Mouse (Mus musculus) liver, postnatal 0 days (tissue): ENCODE results near the gene Fbxo31. TPM values are rescaled to one million over a fixed set of nuclear protein-coding genes. Genes with fewer than 3 reads are reported as not detected.

Experiments used
- ATAC-seq: fragments of 200-750 bp; cut with Nextera tagmentation; 2 replicates; pipeline ENCODE4 v1.8.0; 2017; ENCODE audit warnings: mild to moderate bottlenecking, moderate library complexity
- DNase-seq: peaks from one replicate; pipeline ENCODE4 v3.0.0-alpha.2; 2016
- H3K27ac ChIP-seq: fragments of 300-500 bp; sonication (generic); 2 replicates; pipeline ENCODE4 v1.5.1; 2014; ENCODE audit warnings: antibody characterized with exemption, moderate library complexity, mild to moderate bottlenecking, low read depth
- H3K27me3 ChIP-seq: fragments of 300-500 bp; sonication (generic); 2 replicates; pipeline ENCODE4 v1.6.1; 2014; ENCODE audit warnings: low read length, control low read depth, mixed read lengths; ENCODE audit not compliant: insufficient read depth
- H3K36me3 ChIP-seq: fragments of 300-500 bp; sonication (generic); replicated peaks from 2 replicates; pipeline ENCODE4 v1.6.1; 2014; ENCODE audit warnings: mild to moderate bottlenecking, control low read depth, low read length, moderate library complexity, mixed read lengths; ENCODE audit not compliant: insufficient read depth
- H3K4me1 ChIP-seq: fragments of 300-500 bp; sonication (generic); 2 replicates; pipeline ENCODE4 v1.6.1; 2014; ENCODE audit warnings: antibody characterized with exemption, mild to moderate bottlenecking, control low read depth; ENCODE audit not compliant: insufficient read depth
- H3K4me2 ChIP-seq: fragments of 300-500 bp; sonication (generic); 2 replicates; pipeline ENCODE4 v1.6.1; 2014; ENCODE audit warnings: low read depth, mild to moderate bottlenecking, low read length, moderate library complexity, mixed read lengths
- H3K4me3 ChIP-seq: fragments of 300-500 bp; sonication (generic); 2 replicates; pipeline ENCODE4 v1.5.1; 2014; ENCODE audit warnings: low read depth, low read length
- H3K9ac ChIP-seq: fragments of 300-500 bp; sonication (generic); replicated peaks from 2 replicates; pipeline ENCODE4 v1.6.1; 2014; ENCODE audit warnings: mild to moderate bottlenecking, moderate library complexity
- H3K9me3 ChIP-seq: fragments of 300-500 bp; sonication (generic); 2 replicates; pipeline ENCODE4 v1.6.1; 2016; ENCODE audit warnings: mild to moderate bottlenecking, control low read depth, low read length, mixed read lengths
- CTCF ChIP-seq: sonication (generic); IDR thresholded peaks from 2 replicates; pipeline ENCODE4 v1.5.1; 2016; ENCODE audit warnings: antibody characterized with exemption, low read depth
- EP300 ChIP-seq: IDR thresholded peaks from 2 replicates; pipeline ENCODE4 v1.6.1; 2016; ENCODE audit warnings: antibody characterized with exemption, low read depth, mild to moderate bottlenecking
- WGBS: fragments of 180-500 bp; shearing (Covaris S2); extraction: QIAGEN DNeasy Blood & Tissue Kit; methylation state at CpG from one replicate; pipeline ENCODE4 v1.1.7; 2014; ENCODE audit not compliant: insufficient replicate concordance; 5-methylcytosine and 5-hydroxymethylcytosine counted together
- polyA plus RNA-seq: library from polyadenylated mRNA; unstranded; fragments of >200 nt; fragmentation: Nextera tagmentation; extraction: Ambion mirVana; gene quantifications from 2 replicates; pipeline ENCODE4 v1.2.1, GENCODE M21; 2015

The Fbxo31 gene
- polyA plus RNA-seq, 1 experiment from 2014 or later = 13.9 TPM

DNA sequence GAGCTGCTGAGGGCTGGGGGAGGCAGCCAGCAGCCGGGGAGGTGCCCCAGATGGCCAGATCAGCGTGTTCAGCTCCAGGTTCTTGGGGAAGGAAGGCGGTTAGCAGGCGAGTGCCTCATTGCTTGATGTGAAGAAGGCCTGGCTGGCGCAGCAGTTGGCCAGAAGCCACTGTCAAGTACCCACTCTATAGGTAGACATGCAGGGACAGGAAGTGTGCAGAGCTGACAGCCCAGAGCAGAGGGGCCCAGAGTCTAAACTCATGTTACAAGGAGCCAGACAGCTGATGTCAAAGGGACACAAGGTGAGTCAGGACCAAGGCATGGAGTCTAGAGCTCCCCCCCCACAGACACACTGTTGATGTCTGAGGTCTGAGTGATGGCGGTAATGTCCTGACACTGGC is 28.6 kb downstream of the Fbxo31 start:
- Histone ChIP-seq H3K4me3 (no peak overlapping the region), H3K27ac (no peak overlapping the region), H3K4me2 (no peak overlapping the region), H3K4me1 (no peaks in the 10 kb centered on the region), H3K27me3 (no peaks in the 10 kb centered on the region), H3K36me3 (peaks cover 33% of the 10 kb centered on the region), H3K9me3 (no peaks in the 10 kb centered on the region), H3K9ac (no peak overlapping the region)
- ATAC-seq (no peak), DNase-seq (no peak)
- TF ChIP-seq EP300 (no peak), CTCF (no peak)
- 82% methylated on average over 6 of the region's 6 CpGs for WGBS

DNA sequence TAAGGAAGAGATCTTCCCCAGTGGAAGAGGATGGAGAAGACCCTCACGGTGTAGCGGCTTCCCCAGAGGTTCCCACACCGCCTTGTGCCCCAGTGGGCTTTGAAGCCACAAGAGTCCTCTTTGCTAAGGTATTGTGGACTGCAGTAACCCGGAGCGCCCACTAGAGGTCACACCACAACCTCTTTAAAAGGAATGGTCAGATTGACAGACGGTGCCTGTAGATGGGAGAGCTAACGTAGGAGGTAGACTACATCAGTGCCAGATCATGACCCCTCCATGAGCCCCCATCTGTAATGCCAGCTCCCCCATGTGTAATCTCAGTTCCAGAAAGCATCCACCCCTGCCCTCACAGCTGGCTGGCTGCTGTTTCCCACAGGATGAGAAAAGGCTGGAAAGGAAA is 31.5 kb downstream of the Fbxo31 start:
- H3K27ac ChIP-seq = no peak overlapping the region
- 0 out of 2 replicates have a peak, but pooled peaks cover 3% of the 10 kb centered on the region for H3K27me3 ChIP-seq
- peak; percentile 95 for TF ChIP-seq CTCF
- no peak for TF ChIP-seq EP300
- WGBS = 5% methylated on average over 7 of the region's 7 CpGs
- no peak overlapping the region for H3K9ac ChIP-seq
- peak; percentile 69 for ATAC-seq
- peaks cover 19% of the 10 kb centered on the region for H3K36me3 ChIP-seq
- no peaks in the 10 kb centered on the region for H3K4me1 ChIP-seq
- no peaks in the 10 kb centered on the region for H3K9me3 ChIP-seq
- DNase-seq = peak; percentile 83
- no peak overlapping the region for H3K4me2 ChIP-seq
- no peak overlapping the region for H3K4me3 ChIP-seq

DNA sequence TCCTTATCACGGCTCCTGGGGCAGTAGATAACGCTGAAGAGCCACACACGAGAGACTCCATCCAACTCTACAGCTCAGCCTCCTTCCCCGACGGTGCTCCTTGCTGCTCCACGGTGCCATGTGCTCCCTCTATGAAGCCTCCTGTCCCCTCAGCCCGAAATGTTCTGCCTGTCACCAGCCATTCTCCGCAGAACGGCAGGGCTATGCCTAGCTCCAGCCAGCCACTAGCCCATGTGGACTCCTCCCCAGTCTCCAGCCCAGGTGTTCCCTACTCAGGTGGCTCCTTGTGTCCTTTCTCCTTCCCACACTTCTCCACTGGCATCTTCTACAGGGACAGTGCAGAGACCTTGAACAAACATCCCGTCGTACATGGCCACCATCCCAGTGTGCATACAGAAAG is 33.7 kb downstream of the Fbxo31 start:
- Histone ChIP-seq H3K27ac (no peak overlapping the region), H3K4me1 (no peaks in the 10 kb centered on the region), H3K36me3 (0 out of 2 replicates have a peak, but pooled peaks cover 2% of the 10 kb centered on the region), H3K9me3 (no peaks in the 10 kb centered on the region), H3K9ac (no peak overlapping the region), H3K4me2 (no peak overlapping the region), H3K27me3 (0 out of 2 replicates have a peak, but pooled peaks cover 7% of the 10 kb centered on the region), H3K4me3 (no peak overlapping the region)
- WGBS = 62% methylated on average over 11 of the region's 11 CpGs
- TF ChIP-seq CTCF (no peak), EP300 (no peak)
- ATAC-seq (no peak), DNase-seq (no peak)

DNA sequence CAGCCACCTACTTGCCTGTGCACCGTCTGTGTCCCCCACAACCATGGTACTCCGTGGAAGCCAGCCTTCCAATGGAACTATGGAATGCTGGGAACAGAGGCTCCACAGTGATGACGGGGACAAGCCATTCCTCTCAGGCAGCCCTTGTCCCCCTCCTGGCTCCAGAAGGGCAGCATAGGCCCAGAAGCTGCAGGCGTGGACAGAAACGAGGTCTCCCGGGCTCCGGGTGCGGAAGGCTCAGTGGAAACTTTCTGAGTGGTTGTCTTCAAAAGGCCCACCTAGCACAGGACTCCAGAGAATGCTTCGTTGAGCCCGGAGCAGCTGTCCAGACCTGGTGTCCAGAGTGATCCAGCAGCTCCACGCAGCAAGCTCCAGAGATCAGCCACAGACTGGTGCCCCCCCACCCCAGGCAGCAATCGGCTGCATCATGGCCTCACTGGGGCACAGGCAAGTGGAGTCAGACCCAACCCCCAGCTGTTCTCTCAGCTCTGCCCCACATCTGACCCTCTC is 34.3 kb downstream of the Fbxo31 start, which contains the start of gene 1700018B08Rik:
Gene 1700018B08Rik (minus strand): TSS at position 45 of the 510 bp plus-strand sequence.
- Histone ChIP-seq H3K36me3 (no peaks in the 10 kb centered on the region), H3K4me3 (no peak within 1 kb of the TSS), H3K4me1 (no peaks in the 10 kb centered on the region), H3K27me3 (0 out of 2 replicates have a peak, but pooled peaks cover 7% of the 10 kb centered on the region), H3K9me3 (no peaks in the 10 kb centered on the region), H3K4me2 (no peak within 1 kb of the TSS), H3K9ac (no peak within 1 kb of the TSS), H3K27ac (no peak within 1 kb of the TSS)
- WGBS = 71% methylated on average over 12 of the region's 12 CpGs
- ATAC-seq = no peak
- TF ChIP-seq EP300 (no peak), CTCF (no peak)
- DNase-seq = no peak

DNA sequence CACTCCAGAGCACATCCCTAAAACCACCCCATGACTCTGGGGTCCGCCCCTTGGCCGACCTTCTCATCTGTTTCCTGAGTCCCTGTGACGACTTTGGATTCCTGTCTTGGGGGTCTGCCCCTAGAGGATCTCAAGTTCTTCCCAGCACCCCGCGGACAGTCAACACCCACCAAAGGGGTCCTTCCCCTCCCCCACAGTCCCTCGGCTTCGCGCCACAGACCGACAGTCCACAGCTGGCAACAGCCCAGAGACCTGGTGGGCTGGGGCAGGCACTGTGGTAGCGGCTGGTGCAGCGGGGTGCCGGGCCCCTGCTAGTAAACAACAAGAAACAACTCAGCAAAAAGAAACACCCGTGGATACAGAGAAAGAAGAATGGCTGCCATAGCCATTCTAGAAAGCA is 35.7 kb downstream of the Fbxo31 start:
- ATAC-seq = no peak
- H3K9me3 ChIP-seq = no peaks in the 10 kb centered on the region
- 58% methylated on average over 13 of the region's 13 CpGs for WGBS
- H3K4me3 ChIP-seq = no peak overlapping the region
- TF ChIP-seq CTCF (no peak), EP300 (no peak)
- no peaks in the 10 kb centered on the region for H3K36me3 ChIP-seq
- H3K4me2 ChIP-seq = no peak overlapping the region
- 0 out of 2 replicates have a peak, but pooled peaks cover 7% of the 10 kb centered on the region for H3K27me3 ChIP-seq
- H3K9ac ChIP-seq = no peak overlapping the region
- H3K4me1 ChIP-seq = no peaks in the 10 kb centered on the region
- H3K27ac ChIP-seq = no peak overlapping the region
- no peak for DNase-seq

DNA sequence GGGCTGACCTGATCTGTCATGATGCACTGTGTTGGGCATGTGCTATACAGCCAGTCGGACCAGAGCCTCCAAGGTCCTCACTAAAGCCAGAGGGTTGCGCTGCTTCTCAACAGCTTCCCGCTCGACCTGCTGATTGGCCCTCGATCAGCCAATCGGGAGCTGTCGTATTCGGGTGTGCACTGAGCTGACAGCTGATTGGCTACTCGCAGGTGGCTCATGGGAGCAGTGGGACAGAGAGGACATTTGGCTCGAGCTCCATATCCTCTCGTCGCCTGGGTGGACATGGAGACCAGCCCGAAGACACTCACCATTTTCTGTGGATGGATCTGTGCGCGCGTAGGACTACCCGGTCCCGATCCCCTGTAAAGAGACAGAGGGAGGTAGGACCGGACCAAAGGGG is 36.7 kb downstream of the Fbxo31 start:
- no peak overlapping the region for H3K4me2 ChIP-seq
- H3K9ac ChIP-seq = no peak overlapping the region

More for the DNA sequence above, 36.7 kb downstream of the Fbxo31 start:
- Histone ChIP-seq H3K4me1 (no peaks in the 10 kb centered on the region), H3K4me3 (no peak overlapping the region), H3K36me3 (no peaks in the 10 kb centered on the region), H3K9me3 (no peaks in the 10 kb centered on the region), H3K27ac (no peak overlapping the region), H3K27me3 (0 out of 2 replicates have a peak, but pooled peaks cover 7% of the 10 kb centered on the region)
- DNase-seq (no peak), ATAC-seq (no peak)
- 76% methylated on average over 19 of the region's 19 CpGs for WGBS
- TF ChIP-seq EP300 = no peak
- TF ChIP-seq CTCF = no peak
